Mouse (Mus musculus) bone marrow, adult 2 months (tissue): ENCODE results near the gene 2310007B03Rik. TPM values are rescaled to one million over a fixed set of nuclear protein-coding genes. Genes with fewer than 3 reads are reported as not detected.
A peak's percentile ranks its signal among the peaks of the same experiment; 100 is the strongest.

ENCODE experiments used
- H3K27ac ChIP-seq: fragments of 200-500 bp; 2 replicates; pipeline ENCODE4 v1.5.1; 2012; ENCODE audit warnings: low read depth, mild to moderate bottlenecking, control low read depth, inconsistent platforms, low read length; ENCODE audit not compliant: control insufficient read depth, poor library complexity, insufficient read depth
- H3K4me1 ChIP-seq: fragments of 200-500 bp; 2 replicates; pipeline ENCODE4 v1.6.1; 2011; ENCODE audit warnings: low read length; ENCODE audit not compliant: control insufficient read depth, insufficient read depth
- H3K4me3 ChIP-seq: fragments of 200-500 bp; replicated peaks from 2 replicates; pipeline ENCODE3; 2011; ENCODE audit warnings: mild to moderate bottlenecking, low read depth, low read length, control low read depth; ENCODE audit not compliant: control insufficient read depth
- CTCF ChIP-seq: fragments of 200-500 bp; IDR thresholded peaks from 2 replicates; pipeline ENCODE4 v1.5.1; 2011; ENCODE audit warnings: low read length, control low read depth; ENCODE audit not compliant: control insufficient read depth, insufficient read depth
- POLR2A ChIP-seq: fragments of 200-500 bp; IDR thresholded peaks from 2 replicates; pipeline ENCODE4 v1.6.1; 2011; ENCODE audit warnings: low read depth, mild to moderate bottlenecking, control low read depth, low read length, borderline replicate concordance; ENCODE audit not compliant: control insufficient read depth
- WGBS: fragments of 180-500 bp; shearing (Covaris S2); methylation state at CpG from one replicate; pipeline ENCODE4 v1.1.7; 2018; 5-methylcytosine and 5-hydroxymethylcytosine counted together
- polyA plus RNA-seq: library from polyadenylated mRNA; stranded (reverse); fragments of >200 nt; gene quantifications from 2 replicates; pipeline ENCODE4 v1.2.4, GENCODE M21; 2011; ENCODE audit warnings: low replicate concordance; ENCODE audit not compliant: missing spikeins, insufficient read depth, insufficient read length

2310007B03Rik gene
- polyA plus RNA-seq, 1 experiment, result not detected

DNA sequence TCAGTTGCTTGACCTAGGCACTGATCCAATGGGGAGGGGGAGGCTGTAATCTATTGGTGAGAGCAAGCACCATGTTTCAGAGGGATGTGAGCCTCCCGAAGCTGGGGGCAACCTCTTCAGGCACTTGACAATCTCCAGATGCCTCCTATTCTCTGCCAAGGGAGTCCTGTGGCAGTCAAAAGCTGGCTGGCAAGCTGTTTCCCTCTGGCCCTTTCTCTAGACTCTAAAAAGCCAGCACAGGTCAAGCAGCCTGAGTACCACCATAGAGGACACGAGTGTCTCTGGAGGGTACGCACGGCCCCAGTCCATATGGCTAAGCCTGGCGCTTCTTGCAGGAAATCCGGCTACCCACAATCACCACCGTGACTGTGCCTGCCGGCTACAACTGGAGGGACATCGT, 16.6 kb downstream of the 2310007B03Rik start:
- no peaks in the 10 kb centered on the region; the same call in 1 of the 2 replicates for H3K4me1 ChIP-seq
- WGBS, result 76% methylated on average over 9 of the region's 9 CpGs
- no peak overlapping the region for H3K27ac ChIP-seq
- no peak overlapping the region for H3K4me3 ChIP-seq
- TF ChIP-seq POLR2A (no peak), CTCF (no peak)

DNA sequence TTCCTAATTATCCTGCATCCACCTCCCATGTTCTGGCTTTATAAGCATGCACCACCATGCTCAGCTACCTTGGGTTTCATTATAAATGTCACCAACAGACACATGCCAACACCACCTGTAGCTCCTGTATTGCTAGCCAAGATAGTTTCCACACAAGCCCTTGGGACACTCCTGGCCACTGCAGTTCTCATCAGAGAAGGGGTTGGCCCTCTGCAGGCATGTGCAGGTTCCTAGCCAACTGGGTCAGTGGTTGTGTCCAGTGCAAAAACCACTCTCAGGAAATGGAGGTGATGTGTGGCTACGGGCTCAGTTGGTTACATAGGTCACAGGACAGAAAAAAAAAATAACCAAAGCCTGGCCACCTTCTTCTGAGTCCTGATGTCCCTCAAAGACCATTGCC, 17.9 kb downstream of the 2310007B03Rik start:
- Histone ChIP-seq H3K27ac (no peak overlapping the region), H3K4me3 (no peak overlapping the region), H3K4me1 (no peaks in the 10 kb centered on the region; the same call in 1 of the 2 replicates)
- 37% methylated on average over 1 of the region's 1 CpGs for WGBS
- no peak for TF ChIP-seq CTCF
- TF ChIP-seq POLR2A, result no peak

DNA sequence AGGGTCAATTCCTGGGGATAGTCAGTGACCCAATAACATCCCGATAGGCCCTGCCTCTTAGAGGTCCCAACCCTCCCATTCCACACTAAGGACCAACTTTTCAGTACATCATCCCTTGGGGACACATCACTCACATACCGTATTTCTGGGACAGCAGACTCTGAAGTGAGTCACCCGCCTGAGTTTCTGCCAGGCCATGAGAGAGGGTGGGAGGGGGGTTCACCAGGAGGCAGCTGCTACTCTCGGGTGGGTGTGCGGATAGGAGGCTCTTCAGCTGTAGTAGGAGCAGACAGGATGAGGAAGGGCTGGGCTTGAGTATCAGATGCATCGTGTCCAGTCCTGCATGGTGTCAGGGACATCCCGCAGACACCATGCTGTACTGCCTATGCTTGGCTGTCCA, 21.0 kb downstream of the 2310007B03Rik start:
- Histone ChIP-seq H3K4me3 (no peak overlapping the region), H3K27ac (no peak overlapping the region), H3K4me1 (no peaks in the 10 kb centered on the region; the same call in 1 of the 2 replicates)
- TF ChIP-seq CTCF (no peak), POLR2A (no peak)
- WGBS, result 78% methylated on average over 7 of the region's 7 CpGs

DNA sequence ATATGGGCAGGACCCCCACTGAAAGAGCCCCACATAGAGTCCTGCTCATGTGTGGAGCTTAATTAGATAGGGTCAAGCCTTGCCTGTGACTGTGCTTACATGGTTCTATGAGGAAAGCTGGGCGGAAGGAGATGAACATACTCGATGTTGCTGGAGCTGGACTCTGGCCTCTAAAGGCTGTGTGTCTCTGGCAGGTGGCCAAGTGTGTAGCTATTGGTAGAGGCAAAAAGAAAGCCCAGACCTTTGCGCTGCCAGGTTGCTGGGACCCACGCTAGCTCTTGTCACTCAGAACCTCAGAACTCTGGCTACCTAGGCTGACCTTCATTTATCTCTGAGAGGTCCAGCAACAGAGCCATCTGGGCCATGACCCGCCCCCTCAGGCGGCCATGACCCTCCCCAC, 22.2 kb downstream of the 2310007B03Rik start:
- Histone ChIP-seq H3K27ac (no peak overlapping the region), H3K4me3 (no peak overlapping the region), H3K4me1 (no peaks in the 10 kb centered on the region; the same call in 1 of the 2 replicates)
- WGBS, result 80% methylated on average over 6 of the region's 6 CpGs
- TF ChIP-seq POLR2A, result no peak
- no peak for TF ChIP-seq CTCF

DNA sequence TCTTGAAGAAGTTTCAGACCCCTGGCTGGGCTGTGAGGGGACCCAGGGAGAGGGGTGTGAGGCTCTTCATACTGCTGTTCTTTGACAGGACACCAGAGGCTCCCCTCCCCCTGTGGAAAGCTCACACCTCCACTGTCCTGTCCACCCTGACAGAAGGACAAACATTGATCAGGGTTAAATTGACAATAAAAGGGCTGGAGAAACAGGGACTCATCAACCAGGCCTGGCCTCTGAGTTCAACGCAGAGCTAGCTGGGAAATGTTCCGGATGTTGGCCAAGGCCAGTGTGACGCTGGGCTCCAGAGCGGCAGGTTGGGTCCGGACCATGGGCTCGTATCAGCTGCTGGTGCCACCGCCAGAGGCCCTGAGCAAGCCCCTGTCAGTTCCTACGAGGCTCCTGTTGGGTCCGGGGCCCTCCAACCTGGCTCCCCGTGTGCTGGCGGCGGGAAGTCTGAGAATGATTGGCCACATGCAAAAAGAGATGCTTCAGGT, 25.7 kb downstream of the 2310007B03Rik start, which contains the start of gene Agxt:
TSS of gene Agxt (plus strand) at position 205 of the 491 bp plus-strand sequence.
- no peak within 1 kb of the TSS for H3K4me3 ChIP-seq
- no peak within 1 kb of the TSS for H3K27ac ChIP-seq
- TF ChIP-seq CTCF (no peak), POLR2A (no peak)
- 79% methylated on average over 12 of the region's 12 CpGs for WGBS
- H3K4me1 ChIP-seq, result no peaks in the 10 kb centered on the region

DNA sequence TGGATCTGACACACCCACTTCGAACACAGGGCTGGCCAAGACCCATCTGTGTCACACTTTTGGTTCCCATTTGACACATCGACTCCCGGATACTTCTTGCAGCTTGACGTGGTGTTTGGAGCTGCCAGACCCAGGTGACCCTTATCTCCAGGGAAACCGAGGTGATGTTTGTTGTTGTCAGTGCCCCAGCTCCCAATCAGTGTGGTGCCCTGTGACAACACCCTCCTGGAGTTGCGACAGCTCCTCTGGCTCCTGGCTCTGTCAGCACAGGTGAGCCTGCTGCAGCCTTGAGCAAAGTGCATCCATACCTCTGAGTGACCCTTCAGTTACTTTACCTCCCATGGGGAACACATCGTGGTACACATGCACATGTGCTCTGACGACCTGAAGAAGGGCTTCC, 28.1 kb downstream of the 2310007B03Rik start:
- 58% methylated on average over 8 of the region's 8 CpGs for WGBS
- Histone ChIP-seq H3K27ac (no peak overlapping the region), H3K4me1 (no peaks in the 10 kb centered on the region), H3K4me3 (no peak overlapping the region)
- TF ChIP-seq CTCF, result no peak
- TF ChIP-seq POLR2A, result no peak

DNA sequence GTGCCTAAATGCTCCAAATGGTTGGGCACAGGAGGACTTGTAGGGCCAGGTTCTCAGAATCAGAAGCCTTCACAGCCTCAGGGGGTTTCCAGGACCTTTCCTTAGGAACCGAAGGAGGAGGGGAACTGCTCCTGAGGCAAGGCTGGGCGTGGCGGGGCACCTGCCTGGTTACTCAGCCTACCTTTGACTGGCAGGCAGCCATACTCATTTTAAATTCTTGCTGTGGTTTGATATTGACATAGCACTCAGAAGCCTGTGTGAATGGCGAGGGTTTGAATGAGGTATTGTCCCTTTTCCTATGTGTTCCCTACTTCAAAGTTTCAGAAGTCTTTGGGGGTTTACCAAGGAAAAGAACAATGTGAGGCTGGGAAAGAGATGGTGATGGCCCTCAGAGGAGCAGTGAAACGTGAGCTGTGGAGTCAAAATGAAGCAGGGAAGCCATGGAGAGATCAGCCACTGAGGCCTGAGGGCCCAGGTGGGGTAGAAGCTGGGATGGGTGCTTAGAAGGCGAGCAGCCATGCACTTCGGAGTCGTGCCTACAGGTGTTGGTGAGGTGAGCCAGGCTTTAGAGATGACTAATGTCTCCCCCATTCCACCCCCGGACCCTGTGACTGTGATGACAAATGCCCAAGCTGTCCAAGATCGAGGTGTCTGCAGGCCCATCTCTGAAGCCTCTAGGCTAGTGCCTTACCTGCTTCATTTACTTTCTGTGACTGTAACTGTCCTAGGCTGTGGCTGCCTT, 30.3 kb downstream of the 2310007B03Rik start:
- no peak overlapping the region for H3K4me3 ChIP-seq
- 72% methylated on average over 10 of the region's 10 CpGs for whole genome bisulfite sequencing
- no peak for TF ChIP-seq CTCF
- no peak for TF ChIP-seq POLR2A
- H3K27ac ChIP-seq, result no peak overlapping the region
- no peaks in the 10 kb centered on the region for H3K4me1 ChIP-seq

DNA sequence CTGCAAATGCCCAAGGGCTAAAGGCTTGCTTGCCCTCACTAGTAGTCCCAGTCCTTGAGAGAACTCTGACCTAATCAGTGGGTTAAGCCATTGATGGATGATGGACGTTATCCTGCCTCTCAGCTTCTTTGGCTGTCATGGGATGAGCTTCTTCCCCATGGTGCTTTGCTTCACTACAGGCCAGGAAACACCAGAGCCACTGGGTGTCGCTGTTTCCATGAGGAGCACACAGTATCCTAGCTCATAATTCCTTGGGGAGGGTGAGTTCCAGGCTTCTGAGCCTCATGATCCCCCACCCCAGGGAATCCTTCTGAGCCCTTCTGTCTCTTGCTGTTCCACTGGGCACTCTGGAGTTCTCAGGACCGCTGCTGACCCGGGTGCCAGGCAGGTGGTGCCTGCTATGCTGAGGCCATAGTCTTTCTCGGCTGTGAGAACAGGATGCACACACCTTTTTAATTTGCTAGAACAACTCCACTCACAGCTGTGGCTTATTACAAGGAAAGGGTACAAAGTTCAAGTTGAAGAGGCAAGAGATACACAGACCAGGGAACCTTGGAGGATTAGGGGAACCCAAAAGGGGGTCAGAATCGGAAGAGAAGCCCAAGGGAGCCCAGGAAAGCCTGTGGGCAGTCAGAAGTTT, 31.9 kb downstream of the 2310007B03Rik start:
- peaks cover 3% of the 10 kb centered on the region for H3K4me1 ChIP-seq
- WGBS, result 39% methylated on average over 6 of the region's 6 CpGs
- no peak for TF ChIP-seq POLR2A
- TF ChIP-seq CTCF, result peak; percentile 35; the same call in 1 of the 2 replicates
- H3K4me3 ChIP-seq, result no peak overlapping the region
- no peak overlapping the region for H3K27ac ChIP-seq

DNA sequence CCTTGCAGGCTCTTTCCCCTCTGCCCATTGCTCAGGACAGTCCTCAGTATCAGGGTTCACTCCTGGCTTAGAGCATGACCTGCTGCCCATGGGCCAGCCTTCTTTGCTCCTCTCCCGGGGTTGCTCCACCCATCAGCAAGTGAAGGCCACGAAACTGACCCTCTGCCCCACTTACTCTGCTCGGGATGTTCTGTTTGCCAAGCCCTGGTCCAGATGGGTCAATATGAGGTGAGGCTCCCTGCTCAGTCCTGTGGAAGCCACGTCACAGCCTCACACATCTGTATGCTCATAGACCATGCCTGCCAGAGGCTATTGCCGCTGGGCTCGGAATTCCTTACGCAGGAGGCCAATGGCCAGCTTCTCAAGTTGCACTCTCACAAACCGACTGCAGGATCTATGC, 32.5 kb downstream of the 2310007B03Rik start:
- no peak overlapping the region for H3K27ac ChIP-seq
- TF ChIP-seq POLR2A (no peak), CTCF (no peak)
- no peak overlapping the region for H3K4me3 ChIP-seq
- WGBS, result 84% methylated on average over 8 of the region's 8 CpGs
- peaks cover 3% of the 10 kb centered on the region for H3K4me1 ChIP-seq
